Mouse (Mus musculus) cortical plate, adult 2 months (tissue): ENCODE results near the gene Gm11060. TPM values are rescaled to one million over a fixed set of nuclear protein-coding genes. Genes with fewer than 3 reads are reported as not detected.

ENCODE experiments used
- H3K27ac ChIP-seq: fragments of 200-500 bp; 2 replicates; pipeline ENCODE4 v1.5.1; 2012; ENCODE audit warnings: low read length, control low read depth, inconsistent platforms; ENCODE audit not compliant: insufficient read depth
- H3K4me1 ChIP-seq: fragments of 200-500 bp; 2 replicates; pipeline ENCODE4 v1.6.1; 2011; ENCODE audit warnings: low read length; ENCODE audit not compliant: control insufficient read depth, insufficient read depth
- H3K4me3 ChIP-seq: fragments of 200-500 bp; 2 replicates; pipeline ENCODE4 v1.5.1; 2011; ENCODE audit warnings: mild to moderate bottlenecking, low read length, control low read depth; ENCODE audit not compliant: insufficient read depth
- CTCF ChIP-seq: fragments of 200-500 bp; IDR thresholded peaks from 2 replicates; pipeline ENCODE4 v1.5.1; 2011; ENCODE audit warnings: mild to moderate bottlenecking, control low read depth, low read length; ENCODE audit not compliant: insufficient read depth; ENCODE audit errors: extremely low read depth
- POLR2A ChIP-seq: fragments of 200-500 bp; IDR thresholded peaks from 2 replicates; pipeline ENCODE4 v1.6.1; 2011; ENCODE audit warnings: mild to moderate bottlenecking, low read length, control low read depth; ENCODE audit not compliant: insufficient read depth; ENCODE audit errors: extremely low read depth
- polyA plus RNA-seq: library from polyadenylated mRNA; depleted of rRNA; stranded (reverse); fragments of >200 nt; gene quantifications from 2 replicates; pipeline ENCODE4 v1.2.3, GENCODE M21; 2012; rRNA removed

The Gm11060 gene
- polyA plus RNA-seq = not detected in 2 replicates

GRCm38 (mm10) chr2:105091718-105092117, at the start of gene Gm11060:
Gene Gm11060, plus strand, starts transcription at chr2:105092018.
- no peak for TF ChIP-seq CTCF
- TF ChIP-seq POLR2A = no peak
- no peaks in the 10 kb centered on the region for H3K4me1 ChIP-seq
- H3K27ac ChIP-seq = no peak within 1 kb of the TSS
- no peak within 1 kb of the TSS for H3K4me3 ChIP-seq

DNA sequence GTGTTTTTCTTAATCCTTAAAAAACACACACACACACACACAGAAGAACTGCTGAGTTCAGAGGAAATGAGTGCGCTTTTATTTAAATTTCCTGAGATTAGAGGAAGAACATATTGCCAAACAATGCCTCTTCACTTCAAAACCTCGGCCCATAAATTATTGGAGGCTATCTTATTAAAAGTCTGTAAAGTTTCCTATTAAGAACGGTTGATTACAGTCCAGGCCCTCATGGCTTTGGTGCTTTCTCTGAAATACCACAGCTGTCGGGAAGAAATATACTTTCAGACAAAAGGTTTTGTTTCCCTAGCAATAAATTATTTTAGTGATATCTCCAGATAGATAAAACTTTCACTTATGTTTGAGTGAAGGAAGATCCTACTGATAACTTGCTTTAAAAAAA, 48.7 kb upstream of the Gm11060 start:
- H3K4me1 ChIP-seq = no peaks in the 10 kb centered on the region
- no peak for TF ChIP-seq POLR2A
- TF ChIP-seq CTCF = no peak
- no peak overlapping the region for H3K4me3 ChIP-seq
- H3K27ac ChIP-seq = no peak overlapping the region

DNA sequence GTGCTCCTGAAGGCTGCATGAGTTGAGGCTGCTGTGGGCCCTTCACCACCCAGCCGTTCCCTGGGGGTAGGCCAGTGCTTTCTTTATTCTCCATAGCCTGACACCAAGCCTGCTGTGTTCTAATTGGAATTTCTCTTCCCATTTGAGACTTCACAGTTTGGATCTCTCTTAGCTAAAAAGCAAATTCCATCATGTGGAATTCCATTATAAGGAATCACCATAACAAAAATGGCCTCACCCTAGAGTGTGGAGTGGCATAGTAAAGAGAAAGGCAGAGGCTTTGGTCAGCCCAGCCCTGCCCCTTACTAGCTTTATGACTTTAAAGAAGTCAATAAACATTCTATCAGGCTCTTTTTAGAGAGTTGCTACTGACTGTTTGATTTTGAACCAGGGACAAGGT, 43.5 kb upstream of the Gm11060 start:
- no peak overlapping the region for H3K27ac ChIP-seq
- no peak overlapping the region for H3K4me3 ChIP-seq
- TF ChIP-seq CTCF (no peak), POLR2A (no peak)
- no peaks in the 10 kb centered on the region for H3K4me1 ChIP-seq

GRCm38 (mm10) chr2:105055529-105055928, 36.3 kb upstream of the Gm11060 start:
- TF ChIP-seq POLR2A (no peak), CTCF (no peak)
- no peak overlapping the region for H3K4me3 ChIP-seq
- H3K4me1 ChIP-seq = peaks cover 1% of the 10 kb centered on the region; the same call in 1 of the 2 replicates
- H3K27ac ChIP-seq = no peak overlapping the region

DNA sequence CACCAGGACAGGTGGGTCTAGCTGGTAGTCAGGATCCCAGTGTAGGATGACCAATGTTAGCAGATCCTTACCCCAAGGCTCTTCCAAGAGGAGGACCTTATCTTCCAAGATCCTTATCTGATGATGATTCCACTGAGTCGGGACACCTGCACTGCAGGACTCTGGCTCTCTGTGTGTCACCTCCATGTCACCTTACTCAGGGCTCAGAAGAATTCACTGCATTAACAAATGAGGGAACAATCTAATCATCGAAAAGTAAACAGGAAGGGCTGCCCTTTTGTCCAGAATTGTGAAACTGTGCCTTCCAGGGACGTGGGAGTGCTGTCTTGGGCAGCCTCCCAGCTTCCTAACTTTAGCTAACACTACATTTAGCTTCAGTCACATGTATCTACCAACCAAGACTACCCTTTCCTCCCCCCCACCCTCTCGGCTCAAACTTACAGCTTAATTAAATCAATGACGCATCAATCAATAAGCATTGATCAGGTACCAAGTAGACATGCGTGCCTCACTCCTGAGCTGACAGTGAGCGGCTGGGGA, 33.2 kb upstream of the Gm11060 start:
- Histone ChIP-seq H3K4me1 (peaks cover 1% of the 10 kb centered on the region; the same call in 1 of the 2 replicates), H3K4me3 (no peak overlapping the region), H3K27ac (no peak overlapping the region)
- TF ChIP-seq CTCF (no peak), POLR2A (no peak)

- no peak overlapping the region for H3K27ac ChIP-seq
- peaks cover 1% of the 10 kb centered on the region; the same call in 1 of the 2 replicates for H3K4me1 ChIP-seq
- TF ChIP-seq CTCF (no peak), POLR2A (no peak)
- no peak overlapping the region for H3K4me3 ChIP-seq
Measured at GRCm38 (mm10) chr2:105062741-105063372, 29.0 kb upstream of the Gm11060 start.

DNA sequence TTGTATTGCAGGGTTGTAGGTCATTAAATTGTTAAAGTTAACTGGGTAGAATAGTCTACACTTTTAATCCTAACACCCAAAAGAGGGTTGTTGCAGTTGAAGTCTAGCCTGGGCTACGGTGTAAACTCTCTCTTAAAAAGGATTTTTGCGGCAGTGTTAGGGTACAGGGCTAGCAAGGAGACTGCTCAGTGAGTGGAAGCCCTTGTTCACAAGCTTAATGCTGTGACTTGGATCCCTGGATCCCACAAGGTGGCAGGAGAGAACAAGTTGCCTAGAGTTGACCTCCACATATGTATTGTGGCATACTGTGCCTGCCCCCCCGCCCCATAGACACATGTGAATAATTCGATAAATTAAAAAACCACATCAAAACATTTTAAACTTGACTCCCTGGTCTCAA, 19.3 kb upstream of the Gm11060 start:
- no peak overlapping the region for H3K4me3 ChIP-seq
- no peak for TF ChIP-seq POLR2A
- no peak for TF ChIP-seq CTCF
- no peaks in the 10 kb centered on the region for H3K4me1 ChIP-seq
- no peak overlapping the region for H3K27ac ChIP-seq

GRCm38 (mm10) chr2:105074196-105074595, 17.6 kb upstream of the Gm11060 start:
- TF ChIP-seq POLR2A (no peak), CTCF (no peak)
- Histone ChIP-seq H3K27ac (no peak overlapping the region), H3K4me1 (no peaks in the 10 kb centered on the region), H3K4me3 (no peak overlapping the region)

GRCm38 (mm10) chr2:105075809-105076208, 16.0 kb upstream of the Gm11060 start:
- TF ChIP-seq CTCF (no peak), POLR2A (no peak)
- H3K27ac ChIP-seq = no peak overlapping the region
- no peak overlapping the region for H3K4me3 ChIP-seq
- no peaks in the 10 kb centered on the region for H3K4me1 ChIP-seq

DNA sequence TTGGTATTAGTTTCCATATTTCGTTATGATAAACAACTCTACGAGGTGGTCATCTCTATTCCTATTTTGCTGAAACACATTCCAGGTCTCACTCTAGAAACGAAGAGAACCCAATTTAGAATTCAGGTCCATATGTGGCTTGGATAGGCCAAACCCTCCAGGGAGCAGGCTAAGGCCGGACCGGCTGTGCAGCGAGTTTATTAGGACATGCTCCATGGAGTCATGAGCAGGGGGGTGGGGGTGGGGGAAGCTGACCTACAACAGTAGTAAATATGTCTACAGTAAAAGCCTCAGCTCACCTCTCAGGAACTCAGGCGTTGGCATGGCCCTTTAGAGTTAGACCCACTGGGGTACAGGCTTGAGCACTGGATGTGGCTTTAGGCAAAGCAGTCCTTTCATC, 14.7 kb upstream of the Gm11060 start:
- Histone ChIP-seq H3K4me1 (no peaks in the 10 kb centered on the region), H3K27ac (no peak overlapping the region), H3K4me3 (no peak overlapping the region)
- TF ChIP-seq CTCF = no peak
- no peak for TF ChIP-seq POLR2A
